Mouse (Mus musculus): Measurements from ENCODE around the gene Pcgf3. TPM values are rescaled to one million over a fixed set of nuclear protein-coding genes. Genes with fewer than 3 reads are reported as not detected.
"Not testable (repeated sequence)": the region's sequence is repeated elsewhere in the genome, so short reads cannot be mapped to it uniquely, and the experiment has no call there.

Gene Pcgf3
- polyA plus RNA-seq, 1 experiment from 2014 or later: 20.0 TPM

DNA sequence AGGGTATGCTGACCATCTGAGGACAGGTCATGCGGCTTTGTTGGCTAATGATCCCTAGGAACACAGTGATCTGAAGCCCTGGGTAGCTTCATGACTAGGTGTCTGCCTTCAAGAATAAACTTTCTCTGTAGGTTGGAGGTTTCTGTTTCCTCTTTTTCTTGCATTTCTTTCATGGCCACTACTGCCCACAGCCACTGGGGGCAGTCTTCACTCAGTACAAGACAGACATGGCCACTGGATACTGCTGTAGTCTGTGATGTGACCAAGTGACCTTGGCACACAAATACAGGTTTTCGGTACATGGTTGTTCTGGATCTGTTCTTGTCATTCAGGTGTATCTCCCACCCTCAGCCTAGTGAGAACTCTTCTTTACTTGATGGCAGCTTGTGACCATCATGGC is 24.2 kb downstream of the Pcgf3 start:
- H3K4me1 ChIP-seq: no peaks in the 10 kb centered on the region
- H3K27ac ChIP-seq: no peak overlapping the region
- H3K36me3 ChIP-seq (replicated peaks): peaks cover 79% of the 10 kb centered on the region
- 86% methylated on average over 2 of the region's 2 CpGs for WGBS
- DNase-seq (ENCODE audit: extremely low spot score, low spot score): no peak
- H3K4me3 ChIP-seq: no peak overlapping the region
- no peaks in the 10 kb centered on the region for H3K9me3 ChIP-seq
- no peaks in the 10 kb centered on the region for H3K27me3 ChIP-seq (ENCODE audit: poor library complexity, severe bottlenecking)

DNA sequence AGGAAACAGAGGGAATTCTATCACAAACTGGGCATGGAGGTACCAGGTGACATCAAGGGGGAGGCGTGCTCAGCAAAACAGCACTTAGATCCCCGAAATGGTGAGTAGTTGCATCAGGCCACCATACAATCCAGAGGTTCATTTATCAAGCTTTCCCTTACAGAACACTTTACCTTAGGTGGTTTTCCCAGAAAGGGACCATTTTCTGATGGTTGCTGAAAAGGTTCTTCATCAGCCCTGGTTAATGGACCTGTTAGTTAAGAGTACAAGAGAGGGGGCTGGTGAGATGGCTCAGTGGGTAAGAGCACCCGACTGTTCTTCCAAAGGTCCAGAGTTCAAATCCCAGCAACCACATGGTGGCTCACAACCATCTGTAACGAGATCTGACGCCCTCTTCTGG is 25.1 kb downstream of the Pcgf3 start:
- not testable (repeated sequence) for H3K9me3 ChIP-seq; DNase-seq (ENCODE audit: extremely low spot score, low spot score); H3K4me3 ChIP-seq; H3K27me3 ChIP-seq (ENCODE audit: poor library complexity, severe bottlenecking); H3K27ac ChIP-seq; H3K4me1 ChIP-seq
- 92% methylated on average over 5 of the region's 5 CpGs for WGBS
- peaks cover 87% of the 10 kb centered on the region for H3K36me3 ChIP-seq (replicated peaks)

DNA sequence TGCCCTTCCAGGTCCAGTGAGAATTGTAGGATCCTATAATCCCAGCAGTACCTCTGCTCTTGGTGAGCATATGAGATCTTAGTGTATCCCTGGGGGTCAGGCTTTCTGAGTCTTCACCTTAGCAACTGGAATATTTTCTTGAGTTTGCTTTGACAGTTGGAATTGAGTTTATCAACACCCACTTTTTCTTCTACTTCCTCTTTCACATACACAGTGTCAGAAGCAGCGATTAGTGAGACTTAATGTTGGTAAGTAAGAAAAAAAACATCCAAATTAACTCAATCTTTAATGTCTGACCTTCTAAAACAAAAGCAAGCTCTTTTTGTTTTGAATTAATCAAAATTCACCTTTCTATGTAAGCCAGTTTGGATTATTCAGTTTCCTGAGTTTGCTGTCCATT is 40.5 kb downstream of the Pcgf3 start:
- H3K27ac ChIP-seq: no peak overlapping the region
- no peaks in the 10 kb centered on the region for H3K9me3 ChIP-seq
- H3K4me1 ChIP-seq: no peaks in the 10 kb centered on the region
- DNase-seq (ENCODE audit: extremely low spot score, low spot score): no peak
- WGBS: 94% methylated on average over 1 of the region's 1 CpGs
- peaks cover 98% of the 10 kb centered on the region for H3K36me3 ChIP-seq (replicated peaks)
- H3K27me3 ChIP-seq (ENCODE audit: poor library complexity, severe bottlenecking): no peaks in the 10 kb centered on the region
- no peak overlapping the region for H3K4me3 ChIP-seq

DNA sequence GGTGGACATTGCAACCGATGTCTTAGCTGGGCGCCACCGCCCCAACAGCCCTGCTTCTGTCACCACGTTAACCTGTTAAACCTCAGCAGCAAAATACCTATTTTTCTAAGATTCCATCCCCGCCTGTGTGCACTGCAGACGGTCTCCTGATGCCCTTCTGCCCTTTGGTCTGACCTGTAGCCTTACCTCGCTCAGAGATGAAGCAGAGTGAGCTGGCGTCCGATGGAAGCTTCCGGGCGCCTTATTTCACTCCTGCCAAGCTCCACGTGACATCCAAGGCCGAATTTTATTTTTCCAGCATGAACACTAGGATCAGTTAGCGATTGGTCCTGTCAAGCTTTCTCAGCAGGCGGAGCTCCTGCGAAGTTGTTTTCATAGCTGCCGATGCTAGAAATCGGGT is 41.3 kb downstream of the Pcgf3 start:
- 94% methylated on average over 18 of the region's 18 CpGs for WGBS

DNA sequence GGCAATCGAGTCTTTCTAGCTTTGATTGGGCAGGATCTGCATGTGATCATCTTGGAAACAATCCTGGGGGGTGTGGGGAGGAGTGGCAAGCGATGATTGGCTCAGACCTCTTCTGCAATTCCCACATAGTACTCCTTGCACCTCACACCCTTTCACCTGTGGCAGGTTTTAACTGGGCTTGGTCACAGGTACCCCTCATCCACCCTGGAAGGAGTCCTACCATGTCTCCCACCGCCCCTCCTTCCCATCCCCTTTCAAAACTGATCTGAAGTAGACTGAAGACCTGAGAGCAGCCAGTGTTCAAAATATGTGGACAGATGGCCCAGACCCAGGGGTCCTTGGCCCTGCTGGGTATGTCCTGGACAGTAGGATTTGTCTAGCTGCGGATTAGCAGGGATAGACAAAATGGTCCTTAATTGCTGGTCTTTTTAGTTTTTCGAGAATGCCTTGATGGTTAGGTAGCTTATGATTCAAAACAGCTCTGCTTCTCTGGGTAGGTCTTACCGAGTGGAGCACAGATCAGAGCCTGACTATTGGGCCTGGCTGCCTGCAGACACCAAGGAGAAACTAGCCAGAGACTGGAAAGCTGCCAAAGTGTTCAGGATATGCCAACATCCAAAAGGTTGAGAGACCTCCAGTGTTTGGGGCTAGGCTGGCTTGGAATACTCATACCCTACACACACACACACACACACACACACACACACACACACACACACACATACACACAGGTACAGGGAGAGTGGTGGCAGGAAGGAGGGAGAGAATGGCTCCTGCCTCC is 54.7 kb downstream of the Pcgf3 start:
- no peaks in the 10 kb centered on the region; the same call in none of the 2 replicates for H3K4me1 ChIP-seq
- H3K36me3 ChIP-seq (replicated peaks): no peaks in the 10 kb centered on the region
- no peak overlapping the region for H3K4me3 ChIP-seq
- no peak for DNase-seq (ENCODE audit: extremely low spot score, low spot score)
- H3K27me3 ChIP-seq (ENCODE audit: poor library complexity, severe bottlenecking): no peaks in the 10 kb centered on the region
- H3K9me3 ChIP-seq: no peaks in the 10 kb centered on the region
- no peak overlapping the region for H3K27ac ChIP-seq
- 78% methylated on average over 6 of the region's 6 CpGs for WGBS

More for the DNA sequence above, 41.3 kb downstream of the Pcgf3 start:
- Histone ChIP-seq H3K9me3 (no peaks in the 10 kb centered on the region), H3K27ac (no peak overlapping the region), H3K4me1 (no peaks in the 10 kb centered on the region), H3K4me3 (no peak overlapping the region), H3K36me3 (replicated peaks) (peaks cover 93% of the 10 kb centered on the region), H3K27me3 (ENCODE audit: poor library complexity, severe bottlenecking) (no peaks in the 10 kb centered on the region)
- no peak for DNase-seq (ENCODE audit: extremely low spot score, low spot score)

DNA sequence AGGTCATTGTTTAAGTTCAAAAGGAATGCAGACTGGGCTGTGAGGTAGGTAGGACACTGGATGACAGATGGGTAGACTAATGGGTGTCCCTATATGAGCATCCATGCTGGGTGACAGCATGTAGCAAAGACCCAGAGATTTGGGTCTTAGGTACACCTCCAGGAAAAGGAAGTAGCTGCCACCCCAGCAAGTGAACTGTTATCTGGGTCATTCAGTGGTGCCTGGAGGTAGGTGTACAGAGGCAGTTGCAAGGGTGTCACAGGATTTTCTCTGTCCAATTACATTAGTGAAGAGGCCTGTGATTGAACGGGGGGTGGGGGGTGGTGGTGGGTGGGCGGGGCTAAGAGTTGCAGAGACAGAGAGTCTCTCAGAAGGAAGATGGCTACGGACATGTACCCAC is 55.6 kb downstream of the Pcgf3 start:
- H3K4me1 ChIP-seq: peaks cover 7% of the 10 kb centered on the region
- H3K36me3 ChIP-seq (replicated peaks): no peaks in the 10 kb centered on the region
- H3K27ac ChIP-seq: no peak overlapping the region
- no peak overlapping the region for H3K4me3 ChIP-seq
- H3K9me3 ChIP-seq: no peaks in the 10 kb centered on the region
- H3K27me3 ChIP-seq (ENCODE audit: poor library complexity, severe bottlenecking): no peaks in the 10 kb centered on the region
- WGBS: 89% methylated on average over 3 of the region's 3 CpGs
- DNase-seq (ENCODE audit: extremely low spot score, low spot score): no peak

DNA sequence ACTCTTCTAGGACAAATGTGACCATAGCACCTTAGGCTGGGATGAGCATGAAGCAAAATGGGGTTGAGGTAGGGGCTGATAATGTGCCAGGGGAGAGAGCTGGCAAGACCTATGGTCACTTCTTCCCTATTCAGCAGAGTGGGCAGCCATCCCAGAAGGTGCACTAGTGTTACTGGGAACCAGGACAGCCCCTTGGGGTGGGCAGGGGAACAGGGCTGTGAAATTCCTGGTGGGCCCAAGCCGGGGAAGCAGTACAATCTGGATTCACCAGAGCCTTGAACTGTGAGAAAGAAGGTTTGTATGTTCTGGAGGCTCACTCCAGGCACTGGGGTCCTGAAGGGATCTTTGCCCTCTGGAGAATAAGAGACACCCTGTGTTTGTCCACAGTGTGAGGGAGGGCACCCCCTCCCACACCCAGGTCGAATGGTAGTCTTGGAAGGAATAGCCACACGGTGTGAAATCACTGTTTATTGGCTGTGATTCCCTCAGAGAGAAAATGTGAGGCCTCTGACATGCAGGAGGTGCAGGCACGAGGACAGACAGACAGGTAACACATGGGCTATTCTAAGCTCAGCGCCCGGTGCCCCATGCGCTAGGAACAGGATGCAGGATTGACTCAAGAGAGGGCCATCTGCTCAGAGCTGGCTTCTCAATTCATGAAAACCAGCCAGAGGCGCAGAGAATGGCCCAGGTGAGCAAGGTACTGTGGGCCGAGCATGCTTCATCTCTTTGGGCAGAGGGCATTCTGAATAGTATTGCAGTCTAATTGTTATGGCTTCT is 57.3 kb downstream of the Pcgf3 start:
- WGBS: 85% methylated on average over 9 of the region's 9 CpGs
- Histone ChIP-seq H3K27ac (no peak overlapping the region), H3K4me1 (peaks cover 7% of the 10 kb centered on the region), H3K9me3 (no peaks in the 10 kb centered on the region), H3K27me3 (ENCODE audit: poor library complexity, severe bottlenecking) (no peaks in the 10 kb centered on the region), H3K4me3 (no peak overlapping the region), H3K36me3 (replicated peaks) (no peaks in the 10 kb centered on the region)
- DNase-seq (ENCODE audit: extremely low spot score, low spot score): no peak

DNA sequence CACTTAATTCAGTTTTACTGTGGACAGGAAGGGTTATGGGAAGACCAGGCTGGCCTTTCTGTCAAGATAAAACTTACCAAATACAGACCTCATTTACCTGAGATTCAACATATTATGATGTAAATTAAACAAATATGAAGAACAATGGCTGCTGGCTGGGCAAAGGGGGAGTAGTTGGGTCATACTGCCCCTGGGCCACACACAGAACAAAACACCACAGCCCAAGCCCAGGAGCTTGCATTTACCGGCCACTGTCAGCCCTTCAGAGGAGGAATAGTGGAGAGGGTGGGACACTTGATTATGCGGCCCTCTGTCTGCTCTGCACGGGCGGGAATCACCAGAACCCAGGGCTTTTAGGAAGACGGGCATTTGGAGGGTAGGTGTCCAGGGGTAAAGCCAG is 57.9 kb downstream of the Pcgf3 start:
- Histone ChIP-seq H3K27me3 (ENCODE audit: poor library complexity, severe bottlenecking) (no peaks in the 10 kb centered on the region), H3K4me1 (peaks cover 7% of the 10 kb centered on the region), H3K9me3 (no peaks in the 10 kb centered on the region), H3K27ac (no peak overlapping the region), H3K4me3 (no peak overlapping the region), H3K36me3 (replicated peaks) (no peaks in the 10 kb centered on the region)
- 82% methylated on average over 5 of the region's 5 CpGs for WGBS
- no peak for DNase-seq (ENCODE audit: extremely low spot score, low spot score)

DNA sequence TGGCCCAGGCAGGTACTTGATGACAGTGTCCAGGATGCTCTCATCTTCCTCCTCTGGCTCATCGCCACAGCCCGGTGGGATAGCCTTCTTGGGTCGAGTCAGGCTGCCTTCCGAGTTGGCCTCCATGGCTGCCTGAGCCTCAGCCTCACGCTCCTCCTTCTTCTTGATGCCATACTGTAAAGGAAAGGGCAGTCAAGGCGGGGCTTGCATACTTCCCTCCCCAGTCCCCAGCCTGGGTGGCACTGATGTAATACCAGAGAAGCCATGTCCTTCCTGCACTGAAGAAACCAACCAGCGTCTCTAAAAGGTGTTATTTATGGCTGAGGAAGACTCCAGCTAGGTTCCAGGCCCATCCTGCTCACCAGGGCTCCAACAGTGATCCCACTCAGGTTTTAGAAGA is 59.1 kb downstream of the Pcgf3 start:
- Histone ChIP-seq H3K4me3 (no peak overlapping the region), H3K36me3 (replicated peaks) (no peaks in the 10 kb centered on the region), H3K27ac (no peak overlapping the region), H3K9me3 (no peaks in the 10 kb centered on the region), H3K4me1 (peaks cover 7% of the 10 kb centered on the region), H3K27me3 (ENCODE audit: poor library complexity, severe bottlenecking) (no peaks in the 10 kb centered on the region)
- 86% methylated on average over 7 of the region's 7 CpGs for WGBS
- DNase-seq (ENCODE audit: extremely low spot score, low spot score): no peak

DNA sequence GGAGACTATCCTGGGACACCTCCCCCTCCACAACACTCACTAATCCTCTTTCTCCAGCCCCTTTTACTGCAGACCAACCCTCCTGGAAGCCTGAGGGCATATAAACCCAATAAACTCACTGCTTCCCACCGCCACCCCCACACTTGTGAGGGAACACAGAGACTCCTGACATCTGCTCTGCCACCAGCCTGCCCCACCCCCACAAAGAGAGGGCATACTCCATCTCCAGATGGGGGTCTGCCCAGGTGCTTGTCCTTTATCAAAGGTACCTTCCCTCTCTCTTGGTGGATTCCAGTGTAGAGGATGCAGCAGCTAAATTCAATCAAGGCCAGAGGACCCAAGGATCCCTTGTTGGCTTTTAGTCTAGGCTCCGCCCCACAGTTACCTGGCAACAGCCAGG is 60.0 kb downstream of the Pcgf3 start:
- H3K27ac ChIP-seq: no peak overlapping the region
- peaks cover 7% of the 10 kb centered on the region for H3K4me1 ChIP-seq
- no peaks in the 10 kb centered on the region for H3K9me3 ChIP-seq
- no peaks in the 10 kb centered on the region for H3K36me3 ChIP-seq (replicated peaks)
- no peak overlapping the region for H3K4me3 ChIP-seq
- H3K27me3 ChIP-seq (ENCODE audit: poor library complexity, severe bottlenecking): no peaks in the 10 kb centered on the region
- WGBS: 60% methylated on average over 2 of the region's 2 CpGs
- no peak for DNase-seq (ENCODE audit: extremely low spot score, low spot score)

DNA sequence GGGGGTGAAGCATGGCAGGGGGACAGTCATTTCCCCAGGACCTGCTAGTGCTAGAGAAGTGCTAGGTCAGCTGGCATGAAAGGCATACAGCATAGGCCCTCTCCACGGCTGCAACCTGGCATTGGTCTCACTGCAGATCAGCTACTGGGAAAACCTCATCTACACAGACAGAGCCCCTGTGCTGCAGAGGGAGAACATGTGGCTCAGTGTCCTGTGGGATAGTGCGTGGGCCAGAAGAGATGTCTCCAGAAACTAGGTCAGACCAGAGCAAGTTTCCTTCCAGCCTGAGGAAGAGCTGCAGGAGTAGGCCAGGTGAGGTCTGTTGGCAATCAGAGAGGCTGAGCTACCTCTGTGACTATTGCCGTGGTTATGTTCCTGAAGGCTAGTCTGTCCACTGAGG is 60.9 kb downstream of the Pcgf3 start:
- Histone ChIP-seq H3K27me3 (ENCODE audit: poor library complexity, severe bottlenecking) (no peaks in the 10 kb centered on the region), H3K36me3 (replicated peaks) (no peaks in the 10 kb centered on the region), H3K9me3 (no peaks in the 10 kb centered on the region), H3K4me1 (peaks cover 7% of the 10 kb centered on the region), H3K4me3 (no peak overlapping the region), H3K27ac (no peak overlapping the region)
- 72% methylated on average over 3 of the region's 3 CpGs for WGBS
- DNase-seq (ENCODE audit: extremely low spot score, low spot score): no peak

DNA sequence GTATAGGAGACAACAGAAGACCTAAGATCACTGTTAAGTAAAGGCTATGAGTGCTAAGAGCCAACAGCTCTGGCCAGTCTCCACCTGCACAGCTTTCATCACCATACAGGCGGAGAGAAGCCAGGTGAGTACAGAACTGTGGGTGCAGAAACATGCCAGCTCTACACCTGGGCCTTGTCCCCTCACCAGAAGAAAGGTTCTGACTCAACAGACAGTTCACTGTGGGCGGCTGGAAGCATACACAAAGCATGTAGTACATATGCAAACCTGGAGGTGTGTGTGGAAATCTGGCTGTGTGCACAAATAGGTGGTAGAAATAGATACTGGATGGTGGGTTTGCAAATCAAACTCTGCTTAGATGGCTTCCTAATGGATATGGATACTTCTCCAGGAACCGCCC is 61.6 kb downstream of the Pcgf3 start:
- Histone ChIP-seq H3K4me1 (peaks cover 7% of the 10 kb centered on the region), H3K27ac (no peak overlapping the region), H3K4me3 (no peak overlapping the region), H3K36me3 (replicated peaks) (no peaks in the 10 kb centered on the region), H3K9me3 (no peaks in the 10 kb centered on the region), H3K27me3 (ENCODE audit: poor library complexity, severe bottlenecking) (no peaks in the 10 kb centered on the region)
- DNase-seq (ENCODE audit: extremely low spot score, low spot score): no peak
- 88% methylated on average over 3 of the region's 3 CpGs for WGBS

DNA sequence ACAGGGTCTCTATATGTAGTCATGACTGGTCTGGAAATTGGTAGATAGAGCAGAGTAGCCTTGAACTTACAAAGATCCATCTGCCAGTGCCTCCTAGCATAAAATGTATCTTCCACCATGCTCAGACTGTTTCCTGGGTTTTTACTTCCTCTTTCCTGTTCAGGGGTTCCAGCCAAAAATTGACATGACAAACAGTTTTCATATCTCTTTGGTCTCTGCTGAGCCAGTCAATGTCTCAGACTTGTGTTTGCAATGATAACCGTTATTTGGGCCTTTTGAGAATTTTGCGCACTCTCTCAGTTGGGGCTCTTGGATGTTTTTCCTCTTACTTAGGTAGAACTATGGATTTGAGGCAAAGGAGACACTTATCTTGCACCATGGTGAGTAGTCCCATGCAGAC is 73.2 kb downstream of the Pcgf3 start:
- H3K36me3 ChIP-seq (replicated peaks): no peaks in the 10 kb centered on the region
- H3K27ac ChIP-seq: no peak overlapping the region
- 99% methylated on average over 2 of the region's 2 CpGs for WGBS
- H3K4me3 ChIP-seq: no peak overlapping the region
- H3K27me3 ChIP-seq (ENCODE audit: poor library complexity, severe bottlenecking): no peaks in the 10 kb centered on the region
- H3K4me1 ChIP-seq: no peaks in the 10 kb centered on the region
- DNase-seq (ENCODE audit: extremely low spot score, low spot score): no peak
- peaks cover 13% of the 10 kb centered on the region for H3K9me3 ChIP-seq

All from forebrain, embryonic 10.5 days (tissue).